Mouse (Mus musculus) CH12.LX (cell line): Measurements from ENCODE around the gene Dip2b.

ENCODE experiments used
- BHLHE40 ChIP-seq: IDR thresholded peaks from 2 replicates; pipeline ENCODE4 v1.6.1; 2011; ENCODE audit warnings: mild to moderate bottlenecking, low read depth, low read length, improper control_type of control experiment
- CTCF ChIP-seq, 2 experiments: IDR thresholded peaks in 1 of 2; conservative IDR thresholded peaks in 1 of 2; 2 replicates each; pipeline ENCODE4 v1.5.1; 2011 to 2012; ENCODE audit warnings: low read depth in 2 of 2, low read length in 2 of 2, improper control_type of control experiment in 1 of 2, inconsistent platforms in 1 of 2, mild to moderate bottlenecking in 1 of 2, moderate library complexity in 1 of 2
- EP300 ChIP-seq: IDR thresholded peaks from 2 replicates; pipeline ENCODE4 v1.6.1; 2011; ENCODE audit warnings: low read length, improper control_type of control experiment
- IRF4 ChIP-seq: IDR thresholded peaks from 2 replicates; pipeline ENCODE4 v1.6.1; 2014; ENCODE audit warnings: low read depth, mild to moderate bottlenecking, inconsistent platforms, low read length, improper control_type of control experiment
- MAX ChIP-seq: IDR thresholded peaks from 2 replicates; pipeline ENCODE4 v1.6.1; 2011; ENCODE audit warnings: low read length, improper control_type of control experiment
- MXI1 ChIP-seq: IDR thresholded peaks from 2 replicates; pipeline ENCODE4 v1.6.1; 2011; ENCODE audit warnings: mild to moderate bottlenecking, low read depth, low read length, improper control_type of control experiment
- NELFE ChIP-seq: IDR thresholded peaks from 2 replicates; pipeline ENCODE4 v1.6.1; 2011; ENCODE audit warnings: low read depth, low read length, improper control_type of control experiment
- POLR2A ChIP-seq: IDR thresholded peaks from 2 replicates; pipeline ENCODE4 v1.6.1; 2011; ENCODE audit warnings: low read depth, mild to moderate bottlenecking, improper control_type of control experiment, low read length
- POLR2AphosphoS2 ChIP-seq: IDR thresholded peaks from 2 replicates; pipeline ENCODE4 v1.6.1; 2011; ENCODE audit warnings: low read depth, low read length, improper control_type of control experiment
- SMC3 ChIP-seq: IDR thresholded peaks from 2 replicates; pipeline ENCODE4 v1.6.1; 2011; ENCODE audit warnings: low read depth, low read length, improper control_type of control experiment
- USF2 ChIP-seq: conservative IDR thresholded peaks from 2 replicates; pipeline ENCODE4 v1.6.1; 2011; ENCODE audit warnings: low read depth, low read length, improper control_type of control experiment
- ZMIZ1 ChIP-seq: IDR thresholded peaks from 2 replicates; pipeline ENCODE4 v1.6.1; 2012; ENCODE audit warnings: low read depth, mild to moderate bottlenecking, inconsistent platforms, low read length, improper control_type of control experiment
- ZNF384 ChIP-seq: IDR thresholded peaks from 2 replicates; pipeline ENCODE4 v1.6.1; 2012; ENCODE audit warnings: low read depth, low read length, improper control_type of control experiment, inconsistent platforms

DNA sequence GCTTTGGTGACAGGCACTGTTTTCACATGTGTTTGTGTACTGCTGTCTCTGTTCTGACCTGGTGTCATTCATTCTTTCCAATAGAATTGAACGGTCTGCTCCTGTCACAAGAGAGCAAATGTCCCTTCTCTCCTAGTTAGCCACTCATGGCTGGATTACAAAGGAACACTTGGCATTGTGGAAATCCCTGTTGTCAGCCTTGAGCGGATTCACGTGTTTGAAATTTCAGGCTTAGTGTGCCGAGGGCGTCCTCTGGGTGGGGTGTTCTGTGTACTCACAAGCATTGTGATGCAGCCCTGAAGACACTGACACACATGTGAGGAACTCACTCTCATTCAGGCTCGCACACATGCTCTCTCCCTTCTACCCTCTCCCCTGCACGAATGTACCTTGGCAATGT lies 61.9 kb downstream of the Dip2b start:
- no peak for TF ChIP-seq POLR2A
- no peak for TF ChIP-seq BHLHE40
- no peak for TF ChIP-seq NELFE
- TF ChIP-seq POLR2AphosphoS2 = no peak
- TF ChIP-seq CTCF (conservative IDR thresholded peaks at IDR 0.05 in 1 of 2, IDR thresholded peaks at IDR 0.05 in 1 of 2; ENCODE audit: low read depth in 2 of 2, low read length in 2 of 2) = no peak
- TF ChIP-seq MAX = no peak
- no peak for TF ChIP-seq EP300
- TF ChIP-seq SMC3 = no peak
- no peak for TF ChIP-seq ZNF384
- no peak for TF ChIP-seq MXI1
- no peak for TF ChIP-seq USF2
- TF ChIP-seq IRF4 = no peak
- TF ChIP-seq ZMIZ1 = no peak
